8 mouse cellular contexts compared by ENCODE assay signal in genomic region chr5:15506575-15507308, GRCm38 (mm10). TPM values are rescaled to one million over a fixed set of nuclear protein-coding genes. Genes with fewer than 3 reads are reported as not detected.
DNase-seq lines count a peak whose midpoint lies in the region; ATAC-seq lines count a peak whose summit lies in the region.

No protein-coding gene starts in this region.

- no peak for DNase-seq in lung, adult 18-20 months
- DNase-seq in adrenal gland, postnatal 10 days: peak; percentile 66
- DNase-seq in forebrain, embryonic 14.5 days (ENCODE audit: low spot score): peak; percentile 71
- DNase-seq in mesoderm, embryonic 11.5 days (ENCODE audit: low read depth, low spot score): peak; percentile 33
- DNase-seq in spleen, adult 12 weeks (ENCODE audit: low spot score): no peak

- no peaks in the 10 kb centered on the region for H3K4me1 ChIP-seq in lung, embryonic 15.5 days
- no peaks in the 10 kb centered on the region for H3K4me1 ChIP-seq in forebrain, embryonic 14.5 days (ENCODE audit: control insufficient read depth, insufficient read depth, low read length)
- H3K4me1 ChIP-seq in intestine, embryonic 16.5 days (ENCODE audit: control insufficient read depth, insufficient read depth, low read length): no peaks in the 10 kb centered on the region
- no peaks in the 10 kb centered on the region for H3K4me1 ChIP-seq in stomach, embryonic 14.5 days (ENCODE audit: control insufficient read depth, insufficient read depth, low read length)

- H3K9me3 ChIP-seq in lung, embryonic 15.5 days: peaks cover 7% of the 10 kb centered on the region; the same call in 1 of the 2 replicates
- H3K9me3 ChIP-seq in forebrain, embryonic 14.5 days (replicated peaks; ENCODE audit: control insufficient read depth, low read length): peaks cover 14% of the 10 kb centered on the region
- H3K9me3 ChIP-seq in intestine, embryonic 16.5 days (ENCODE audit: control insufficient read depth, low read length): 0 out of 2 replicates have a peak, but pooled peaks cover 6% of the 10 kb centered on the region
- H3K9me3 ChIP-seq in stomach, embryonic 14.5 days (ENCODE audit: control insufficient read depth, low read depth, low read length): peaks cover 7% of the 10 kb centered on the region

- H3K4me2 ChIP-seq in lung, embryonic 15.5 days: peak overlapping the region; percentile 18
- H3K4me2 ChIP-seq in forebrain, embryonic 14.5 days (ENCODE audit: low read length): peak overlapping the region; percentile 7; the same call in 1 of the 2 replicates
- H3K4me2 ChIP-seq in intestine, embryonic 16.5 days (ENCODE audit: low read depth, low read length): no peak overlapping the region
- 0 out of 2 replicates have a peak overlapping the region, but pooled peaks have one; percentile 3 for H3K4me2 ChIP-seq in stomach, embryonic 14.5 days (replicated peaks; ENCODE audit: low read depth, low read length)

- H3K36me3 ChIP-seq in lung, embryonic 15.5 days: no peaks in the 10 kb centered on the region
- H3K36me3 ChIP-seq in forebrain, embryonic 14.5 days (ENCODE audit: control insufficient read depth, insufficient read depth, low read length): no peaks in the 10 kb centered on the region
- H3K36me3 ChIP-seq in intestine, embryonic 16.5 days (ENCODE audit: control insufficient read depth, insufficient read depth, low read length): no peaks in the 10 kb centered on the region
- H3K36me3 ChIP-seq in stomach, embryonic 14.5 days (ENCODE audit: control insufficient read depth, insufficient read depth, low read length): no peaks in the 10 kb centered on the region

- H3K9ac ChIP-seq in lung, embryonic 15.5 days: no peak overlapping the region
- H3K9ac ChIP-seq in forebrain, embryonic 14.5 days (ENCODE audit: low read length): no peak overlapping the region
- H3K9ac ChIP-seq in intestine, embryonic 16.5 days (ENCODE audit: low read depth, low read length): no peak overlapping the region
- H3K9ac ChIP-seq in stomach, embryonic 14.5 days (replicated peaks; ENCODE audit: low read depth, low read length): no peak overlapping the region

- H3K4me3 ChIP-seq in lung, embryonic 15.5 days: peak overlapping the region; percentile 3; the same call in 1 of the 2 replicates
- peak overlapping the region; percentile 2; the same call in 1 of the 2 replicates for H3K4me3 ChIP-seq in forebrain, embryonic 14.5 days (ENCODE audit: low read depth, low read length)
- H3K4me3 ChIP-seq in intestine, embryonic 16.5 days (ENCODE audit: low read length): peak overlapping the region; percentile 10; the same call in 1 of the 2 replicates
- no peak overlapping the region for H3K4me3 ChIP-seq in stomach, embryonic 14.5 days (ENCODE audit: low read depth, low read length)

- H3K27me3 ChIP-seq in lung, embryonic 15.5 days: no peaks in the 10 kb centered on the region
- H3K27me3 ChIP-seq in forebrain, embryonic 14.5 days (replicated peaks; ENCODE audit: control insufficient read depth, insufficient read depth, low read length): no peaks in the 10 kb centered on the region
- no peaks in the 10 kb centered on the region for H3K27me3 ChIP-seq in intestine, embryonic 16.5 days (replicated peaks; ENCODE audit: control insufficient read depth, insufficient read depth, low read length)
- no peaks in the 10 kb centered on the region for H3K27me3 ChIP-seq in stomach, embryonic 14.5 days (ENCODE audit: control insufficient read depth, insufficient read depth, low read length)

- H3K27ac ChIP-seq in lung, embryonic 15.5 days: no peak overlapping the region
- H3K27ac ChIP-seq in forebrain, embryonic 14.5 days (ENCODE audit: low read depth, low read length): no peak overlapping the region
- no peak overlapping the region for H3K27ac ChIP-seq in intestine, embryonic 16.5 days (ENCODE audit: low read length)
- H3K27ac ChIP-seq in stomach, embryonic 14.5 days (ENCODE audit: low read length): no peak overlapping the region

- WGBS in lung, embryonic 15.5 days: 42% methylated on average over 16 of the region's 16 CpGs
- 44% methylated on average over 16 of the region's 16 CpGs for WGBS in forebrain, embryonic 14.5 days
- 48% methylated on average over 16 of the region's 16 CpGs for WGBS in intestine, embryonic 16.5 days
- WGBS in stomach, embryonic 14.5 days: 44% methylated on average over 16 of the region's 16 CpGs

- no peak; the same call in 1 of the 2 replicates for ATAC-seq in lung, embryonic 15.5 days (ENCODE audit: borderline replicate concordance, extremely low read depth, low FRiP score, low TSS enrichment)
- peak; percentile 87 for ATAC-seq in forebrain, embryonic 14.5 days
- peak; percentile 85 for ATAC-seq in intestine, embryonic 16.5 days
- ATAC-seq in stomach, embryonic 14.5 days (ENCODE audit: insufficient number of reproducible peaks, insufficient read depth, low FRiP score, low read depth): peak; percentile 76; the same call in 1 of the 2 replicates

RNA-seq across cellular contexts. Expression of gene Gm21190, which starts 22.3 kb away (rescaled TPM):
- not detected in 2 replicates for polyA plus RNA-seq in lung, embryonic 15.5 days (2015; fragmentation: Nextera tagmentation; extraction: Ambion mirVana)
- not detected for total RNA-seq in adrenal gland, postnatal 10 days (2021)
- polyA plus RNA-seq in forebrain, embryonic 14.5 days (2014; fragmentation: Nextera tagmentation; extraction: Ambion mirVana): not detected in 2 replicates
- polyA plus RNA-seq in intestine, embryonic 16.5 days (2015; fragmentation: Nextera tagmentation; extraction: Ambion mirVana): not detected in 2 replicates
- polyA plus RNA-seq in stomach, embryonic 14.5 days (2014; fragmentation: Nextera tagmentation; extraction: Ambion mirVana): not detected in 2 replicates

RNA-seq across cellular contexts. Expression of gene Gm21149, which starts 30.4 kb away (rescaled TPM):
- polyA plus RNA-seq in lung, embryonic 15.5 days (2015; fragmentation: Nextera tagmentation; extraction: Ambion mirVana): 0.32 TPM in 1 of 2 replicates, not detected in the other
- total RNA-seq in adrenal gland, postnatal 10 days (2021): not detected
- polyA plus RNA-seq in forebrain, embryonic 14.5 days (2014; fragmentation: Nextera tagmentation; extraction: Ambion mirVana): not detected in 2 replicates
- not detected in 2 replicates for polyA plus RNA-seq in intestine, embryonic 16.5 days (2015; fragmentation: Nextera tagmentation; extraction: Ambion mirVana)
- polyA plus RNA-seq in stomach, embryonic 14.5 days (2014; fragmentation: Nextera tagmentation; extraction: Ambion mirVana): not detected in 2 replicates

Comparison
In these comparisons a context has a peak if more than half of its experiments do, and no peak if none do; other contexts are left out.
1. DNase-seq: peak in adrenal gland, postnatal 10 days (single experiment), forebrain, embryonic 14.5 days (single experiment) and mesoderm, embryonic 11.5 days (single experiment); none in lung, adult 18-20 months (0 of 2) and spleen, adult 12 weeks (single experiment).